Mouse (Mus musculus): ENCODE results near the gene Ccdc92b. TPM values are rescaled to one million over a fixed set of nuclear protein-coding genes. Genes with fewer than 3 reads are reported as not detected.

Ccdc92b gene
- 0.09 TPM in 1 of 2 replicates, not detected in the other for total RNA-seq (2023)

GRCm38 (mm10) chr11:74619201-74619955 lies at the start of gene Ccdc92b:
Ccdc92b (plus strand) TSS chr11:74619605.

GRCm38 (mm10) chr11:74610545-74611176 lies 8.7 kb upstream of the Ccdc92b start, which contains the start of gene Rap1gap2:
Rap1gap2 (minus strand) TSS chr11:74610915.

GRCm38 (mm10) chr11:74649095-74649646 lies 29.8 kb downstream of the Ccdc92b start, which contains the start of gene Cluh:
Cluh (plus strand) TSS chr11:74649495.

Other genes starting within 250 kb of the Ccdc92b start
- gene Rap1gap2, start 8.7 kb upstream of the Ccdc92b start, total RNA-seq (2023) = 122 and 141 TPM in 2 replicates
- gene Cluh, start 29.9 kb downstream of the Ccdc92b start, total RNA-seq (2023) = 14.7 and 16.1 TPM in 2 replicates
- 115 and 117 TPM in 2 replicates for gene Pafah1b1, start 105.1 kb downstream of the Ccdc92b start, total RNA-seq (2023)
- 6.8 and 11.3 TPM in 2 replicates for gene Mettl16, start 151.2 kb downstream of the Ccdc92b start, total RNA-seq (2023)
- gene Mnt, start 211.3 kb downstream of the Ccdc92b start, total RNA-seq (2023) = 47.0 and 55.4 TPM in 2 replicates

All from neutrophil, adult 65 days (primary cell).